Mouse (Mus musculus) liver, embryonic 16.5 days (tissue): ENCODE data around the gene Epb41l5. TPM values are rescaled to one million over a fixed set of nuclear protein-coding genes. Genes with fewer than 3 reads are reported as not detected.

Experiments used
- ATAC-seq: fragments of 200-750 bp; cut with Nextera tagmentation; 2 replicates; pipeline ENCODE4 v1.8.0; 2017; ENCODE audit warnings: low read depth, mild to moderate bottlenecking, moderate number of reproducible peaks, moderate library complexity
- H3K27ac ChIP-seq: fragments of 300-500 bp; sonication (generic); 2 replicates; pipeline ENCODE4 v1.5.1; 2014; ENCODE audit warnings: mild to moderate bottlenecking, low read length
- H3K27me3 ChIP-seq: fragments of 300-500 bp; sonication (generic); 2 replicates; pipeline ENCODE4 v1.6.1; 2014; ENCODE audit warnings: low read depth, low read length, mixed read lengths; ENCODE audit not compliant: control insufficient read depth, insufficient read depth
- H3K36me3 ChIP-seq: fragments of 300-500 bp; sonication (generic); 2 replicates; pipeline ENCODE4 v1.6.1; 2014; ENCODE audit warnings: mild to moderate bottlenecking; ENCODE audit not compliant: control insufficient read depth, insufficient read depth
- H3K4me1 ChIP-seq: fragments of 300-500 bp; sonication (generic); 2 replicates; pipeline ENCODE4 v1.6.1; 2014; ENCODE audit warnings: low read depth, low read length, mixed read lengths; ENCODE audit not compliant: control insufficient read depth
- H3K4me2 ChIP-seq: fragments of 300-500 bp; sonication (generic); 2 replicates; pipeline ENCODE4 v1.6.1; 2014; ENCODE audit warnings: low read depth, low read length, mixed read lengths
- H3K4me3 ChIP-seq: fragments of 300-500 bp; sonication (generic); 2 replicates; pipeline ENCODE4 v1.5.1; 2014; ENCODE audit warnings: low read depth, mild to moderate bottlenecking, low read length
- H3K9ac ChIP-seq: fragments of 300-500 bp; sonication (generic); 2 replicates; pipeline ENCODE4 v1.6.1; 2014; ENCODE audit warnings: low read depth, low read length
- H3K9me3 ChIP-seq: fragments of 300-500 bp; sonication (generic); replicated peaks from 2 replicates; pipeline ENCODE4 v1.6.1; 2016; ENCODE audit warnings: low read length; ENCODE audit not compliant: control insufficient read depth
- WGBS: fragments of 180-500 bp; shearing (Covaris S2); extraction: QIAGEN DNeasy Blood & Tissue Kit; methylation state at CpG from one replicate; pipeline ENCODE4 v1.1.7; 2014; ENCODE audit not compliant: insufficient replicate concordance; 5-methylcytosine and 5-hydroxymethylcytosine counted together
- polyA plus RNA-seq: library from polyadenylated mRNA; unstranded; fragments of >200 nt; fragmentation: Nextera tagmentation; extraction: Ambion mirVana; gene quantifications from 2 replicates; pipeline ENCODE4 v1.2.1, GENCODE M21; 2015

The Epb41l5 gene
- polyA plus RNA-seq, 1 experiment from 2014 or later, result 24.7 TPM

DNA sequence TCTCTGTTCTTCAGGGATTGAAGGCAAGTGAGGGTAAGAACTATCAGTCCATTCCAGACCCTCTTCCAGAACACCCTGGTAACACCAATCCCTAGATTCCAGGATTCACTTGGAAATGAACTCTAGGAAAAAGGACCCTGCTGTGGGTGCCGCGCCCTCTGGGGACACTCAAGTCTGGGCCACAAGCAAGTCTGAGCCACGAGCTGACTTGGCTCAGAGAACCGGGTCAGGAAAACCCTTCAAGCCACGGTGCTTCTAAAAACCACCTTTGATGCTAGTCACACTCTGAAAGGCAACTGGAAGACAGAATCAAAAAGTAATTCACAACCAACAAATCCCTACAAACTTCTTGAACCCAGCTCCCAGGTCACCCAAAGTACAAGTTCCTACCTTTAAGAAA is 145.0 kb downstream of the Epb41l5 start:
- Histone ChIP-seq H3K4me3 (peak overlapping the region; percentile 71), H3K4me2 (peak overlapping the region; percentile 71), H3K9ac (peak overlapping the region; percentile 61), H3K27me3 (no peaks in the 10 kb centered on the region), H3K36me3 (no peaks in the 10 kb centered on the region), H3K4me1 (peaks cover 25% of the 10 kb centered on the region), H3K9me3 (no peaks in the 10 kb centered on the region), H3K27ac (peak overlapping the region; percentile 81)
- 21% methylated on average over 5 of the region's 5 CpGs for WGBS
- ATAC-seq, result no peak

DNA sequence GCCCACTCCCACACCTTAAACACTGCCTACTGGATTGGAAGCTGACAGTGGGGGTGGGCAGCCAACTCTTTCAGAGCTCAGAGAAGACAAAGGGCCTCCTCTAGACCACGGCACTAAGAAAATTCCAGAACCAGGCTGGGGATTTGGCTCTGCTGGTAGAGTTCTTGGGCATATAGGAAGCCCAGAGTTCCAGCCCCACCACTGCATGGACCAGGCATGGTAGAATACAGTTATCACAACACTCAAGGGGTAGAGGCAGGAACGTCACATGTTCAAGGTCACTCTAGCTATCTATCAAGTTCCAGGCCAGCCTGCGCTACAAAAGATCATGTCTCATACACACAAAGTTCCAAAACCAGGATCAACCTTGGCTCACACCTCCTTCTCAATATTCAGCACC is 145.6 kb downstream of the Epb41l5 start:
- H3K9me3 ChIP-seq, result no peaks in the 10 kb centered on the region
- H3K4me1 ChIP-seq, result peaks cover 32% of the 10 kb centered on the region
- H3K27me3 ChIP-seq, result no peaks in the 10 kb centered on the region
- H3K27ac ChIP-seq, result no peak overlapping the region
- H3K9ac ChIP-seq, result no peak overlapping the region
- no peaks in the 10 kb centered on the region for H3K36me3 ChIP-seq
- no peak for ATAC-seq
- WGBS, result 52% methylated on average over 3 of the region's 3 CpGs
- peak overlapping the region; percentile 71 for H3K4me2 ChIP-seq
- peak overlapping the region; percentile 71 for H3K4me3 ChIP-seq

DNA sequence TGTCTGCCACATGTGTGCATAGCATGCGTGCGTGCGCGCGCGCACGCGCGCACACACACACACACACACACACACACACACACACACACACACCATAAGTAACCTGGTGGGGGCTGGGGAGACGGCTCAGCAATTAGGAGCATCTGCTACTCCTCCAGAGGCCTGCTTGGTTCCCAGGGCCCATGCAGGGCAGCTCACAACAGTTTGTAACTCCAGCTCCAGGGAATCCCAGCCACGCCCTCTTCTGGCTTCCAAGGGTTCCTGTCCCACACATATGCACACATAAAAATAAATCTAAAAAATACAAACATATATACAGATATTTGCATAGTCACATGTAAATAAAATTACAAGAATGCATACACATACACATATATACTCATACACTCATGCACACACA is 146.1 kb downstream of the Epb41l5 start:
- no peak for ATAC-seq
- Histone ChIP-seq H3K4me1 (peaks cover 33% of the 10 kb centered on the region), H3K27me3 (no peaks in the 10 kb centered on the region), H3K4me3 (no peak overlapping the region), H3K4me2 (peak overlapping the region; percentile 71), H3K27ac (no peak overlapping the region), H3K9me3 (no peaks in the 10 kb centered on the region), H3K36me3 (no peaks in the 10 kb centered on the region), H3K9ac (no peak overlapping the region)
- WGBS, result 40% methylated on average over 11 of the region's 11 CpGs

DNA sequence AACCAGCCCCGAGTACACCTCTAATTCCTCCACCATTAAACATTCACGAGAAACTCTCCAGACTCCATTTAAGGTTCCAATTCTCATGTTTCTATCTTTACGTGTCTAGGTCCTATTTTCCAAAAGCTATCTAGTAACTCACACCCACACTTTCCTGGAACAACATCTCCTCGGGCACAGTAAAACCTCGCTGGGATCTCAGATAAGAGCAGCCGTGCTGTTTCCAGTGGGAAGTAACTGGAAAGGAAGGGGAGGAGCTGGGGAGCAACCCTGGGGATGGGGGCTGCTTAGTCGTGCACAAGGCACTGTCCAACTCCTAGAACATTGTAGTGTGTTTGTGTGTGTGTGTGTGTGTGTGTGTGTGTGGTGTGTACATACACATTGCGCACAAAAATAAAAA is 146.9 kb downstream of the Epb41l5 start:
- no peak overlapping the region for H3K4me3 ChIP-seq
- no peak overlapping the region for H3K27ac ChIP-seq
- peaks cover 35% of the 10 kb centered on the region for H3K4me1 ChIP-seq
- no peaks in the 10 kb centered on the region for H3K27me3 ChIP-seq
- H3K9ac ChIP-seq, result no peak overlapping the region
- no peak overlapping the region for H3K4me2 ChIP-seq
- WGBS, result 32% methylated on average over 8 of the region's 8 CpGs
- ATAC-seq, result no peak
- no peaks in the 10 kb centered on the region for H3K36me3 ChIP-seq
- H3K9me3 ChIP-seq, result no peaks in the 10 kb centered on the region

DNA sequence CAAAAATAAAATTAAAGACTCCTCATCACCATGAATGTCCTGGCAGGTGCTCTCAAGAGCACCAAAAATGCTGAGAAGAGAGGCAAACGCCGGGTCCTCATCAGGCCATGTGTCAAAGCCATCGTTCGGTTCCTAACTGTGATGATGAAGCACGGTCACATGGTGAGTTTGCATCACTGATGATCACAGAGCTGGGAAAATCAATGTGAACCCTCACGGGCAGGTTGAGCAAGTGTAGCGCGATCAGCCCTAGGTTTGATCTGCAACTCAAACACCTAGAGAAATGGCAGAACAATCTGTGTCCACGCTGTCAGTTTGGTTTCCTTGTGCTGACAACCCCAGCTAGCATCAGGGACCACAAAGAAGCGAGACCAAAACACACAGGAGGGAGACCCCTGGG is 149.3 kb downstream of the Epb41l5 start:
- 68% methylated on average over 10 of the region's 10 CpGs for WGBS
- ATAC-seq, result no peak
- H3K4me2 ChIP-seq, result no peak overlapping the region
- H3K27me3 ChIP-seq, result no peaks in the 10 kb centered on the region
- peaks cover 29% of the 10 kb centered on the region for H3K4me1 ChIP-seq
- no peak overlapping the region for H3K4me3 ChIP-seq
- H3K27ac ChIP-seq, result peak overlapping the region; percentile 50; the same call in 1 of the 2 replicates
- no peaks in the 10 kb centered on the region for H3K9me3 ChIP-seq
- no peak overlapping the region for H3K9ac ChIP-seq
- no peaks in the 10 kb centered on the region for H3K36me3 ChIP-seq

DNA sequence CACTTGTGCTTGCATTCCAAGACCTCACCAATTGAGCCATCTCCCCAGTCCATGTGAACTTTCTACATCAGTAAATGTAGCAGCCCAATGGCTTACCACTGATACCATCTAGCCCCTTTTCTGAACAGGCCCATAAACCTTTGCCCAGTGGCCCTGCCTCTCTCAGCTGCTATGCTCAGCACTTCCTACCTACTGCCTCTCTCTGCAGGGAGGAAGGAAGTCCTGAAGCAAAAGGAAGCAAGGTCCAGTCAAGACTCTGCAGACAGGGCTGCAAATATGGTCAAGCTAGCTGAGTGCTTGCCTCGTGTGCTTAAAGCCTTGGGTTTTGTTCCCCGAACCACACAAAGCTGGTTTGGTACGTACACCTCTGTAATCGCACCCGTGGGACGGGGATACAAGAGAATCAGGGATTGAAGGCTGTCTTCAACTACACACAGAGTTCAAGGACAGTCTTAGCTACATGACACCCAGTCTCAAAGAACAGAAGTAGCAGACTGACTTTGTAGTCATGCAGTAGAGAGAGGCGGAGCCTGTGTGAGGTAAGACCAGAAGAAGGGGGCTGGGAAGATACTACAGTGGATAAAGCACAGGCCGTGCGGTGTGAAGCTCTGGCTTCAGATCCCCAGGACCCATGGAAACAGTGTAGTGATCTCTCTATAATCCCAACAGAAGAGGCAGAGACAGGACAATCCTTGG is 150.1 kb downstream of the Epb41l5 start:
- Histone ChIP-seq H3K27ac (peak overlapping the region; percentile 56), H3K9ac (no peak overlapping the region), H3K27me3 (no peaks in the 10 kb centered on the region), H3K4me1 (peaks cover 29% of the 10 kb centered on the region), H3K4me3 (no peak overlapping the region), H3K9me3 (no peaks in the 10 kb centered on the region), H3K36me3 (no peaks in the 10 kb centered on the region), H3K4me2 (no peak overlapping the region; the same call in 1 of the 2 replicates)
- peak; percentile 39; the same call in 1 of the 2 replicates for ATAC-seq
- WGBS, result 53% methylated on average over 9 of the region's 9 CpGs

DNA sequence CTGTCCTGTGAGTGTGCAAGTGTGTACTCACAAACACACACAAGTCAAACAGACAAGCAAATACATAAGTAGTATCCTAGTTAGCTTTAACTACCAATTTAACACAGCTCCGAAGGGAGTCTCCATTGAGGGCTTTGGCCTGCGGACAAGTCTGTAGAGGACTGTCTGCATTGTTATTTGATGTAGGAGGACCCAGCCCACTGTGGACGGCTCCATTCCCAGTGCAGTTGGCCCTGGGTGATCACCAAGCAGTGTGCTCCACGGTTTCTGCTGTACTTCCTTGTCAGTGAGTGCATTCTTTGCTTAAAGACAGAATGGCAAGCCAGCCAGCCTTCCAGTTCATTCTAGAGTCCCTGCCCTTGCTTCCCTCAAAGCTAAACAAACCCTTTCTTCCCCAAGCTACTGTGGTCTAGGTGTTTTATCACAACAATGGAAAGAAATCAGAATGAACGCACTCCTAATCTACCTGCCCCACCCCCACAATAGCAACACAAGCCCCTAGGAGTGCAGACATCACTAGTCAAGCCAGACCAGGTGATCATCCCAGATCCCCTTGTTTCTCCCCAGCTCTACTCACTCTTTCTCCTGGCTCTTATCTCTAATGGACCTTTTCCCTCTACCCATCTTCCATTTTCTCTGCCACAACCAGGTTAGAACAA is 151.3 kb downstream of the Epb41l5 start:
- Histone ChIP-seq H3K4me2 (no peak overlapping the region), H3K9me3 (no peaks in the 10 kb centered on the region), H3K27me3 (no peaks in the 10 kb centered on the region), H3K36me3 (no peaks in the 10 kb centered on the region), H3K27ac (no peak overlapping the region), H3K9ac (no peak overlapping the region), H3K4me1 (peaks cover 24% of the 10 kb centered on the region), H3K4me3 (no peak overlapping the region)
- WGBS, result 54% methylated on average over 5 of the region's 5 CpGs
- no peak for ATAC-seq

DNA sequence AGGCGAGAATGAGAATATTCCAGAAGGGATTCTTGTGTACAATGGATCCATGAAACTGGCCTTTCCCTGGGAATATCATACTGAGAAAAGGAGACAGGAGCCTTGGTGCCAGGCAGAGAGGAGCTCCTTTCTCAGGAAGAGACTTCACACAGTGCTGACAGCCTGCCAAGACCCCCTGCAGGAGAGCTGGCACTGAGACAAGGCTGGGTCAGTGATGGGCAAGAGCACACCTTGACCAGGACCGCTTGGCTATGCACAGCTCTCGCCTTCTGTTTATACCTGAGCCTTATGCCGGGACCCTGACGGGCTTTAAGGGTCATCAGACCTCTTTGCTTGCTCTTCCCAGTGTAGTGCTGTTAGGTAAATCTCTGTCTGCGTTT is 153.4 kb downstream of the Epb41l5 start:
- H3K4me3 ChIP-seq, result no peak overlapping the region
- WGBS, result 67% methylated on average over 6 of the region's 6 CpGs
- H3K4me2 ChIP-seq, result no peak overlapping the region
- no peaks in the 10 kb centered on the region for H3K27me3 ChIP-seq
- H3K27ac ChIP-seq, result no peak overlapping the region
- H3K9ac ChIP-seq, result no peak overlapping the region
- no peaks in the 10 kb centered on the region for H3K36me3 ChIP-seq
- H3K9me3 ChIP-seq, result no peaks in the 10 kb centered on the region
- no peak for ATAC-seq
- peaks cover 27% of the 10 kb centered on the region for H3K4me1 ChIP-seq
